Mouse (Mus musculus): ENCODE data around the gene Tmod1. TPM values are rescaled to one million over a fixed set of nuclear protein-coding genes. Genes with fewer than 3 reads are reported as not detected.
A peak's percentile ranks its signal among the peaks of the same experiment; 100 is the strongest.

Gene Tmod1
- polyA plus RNA-seq, 1 experiment from 2014 or later, result 220 TPM

DNA sequence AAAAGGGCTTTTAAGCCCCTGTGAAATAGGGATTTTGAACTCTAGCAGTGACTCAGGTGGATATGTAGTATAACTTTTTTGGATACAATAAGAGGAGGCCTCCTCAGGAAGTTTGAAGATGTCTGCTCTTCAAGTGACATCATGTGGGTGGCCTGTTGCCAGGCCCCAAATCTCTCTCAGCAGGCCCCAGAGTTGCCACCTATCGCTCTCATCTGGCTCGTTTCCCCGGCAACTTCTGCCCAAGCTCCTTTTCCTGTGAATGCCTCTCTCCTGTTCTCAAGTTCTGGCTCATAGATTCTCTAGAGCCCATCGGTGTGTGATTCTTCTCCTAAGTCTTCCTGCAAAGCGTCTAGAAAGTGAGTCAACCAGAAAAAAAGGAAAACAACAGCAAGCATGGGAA, 17.4 kb downstream of the Tmod1 start:
- peaks cover 16 to 54% of the 10 kb centered on the region in 2 experiments for H3K4me1 ChIP-seq (ENCODE audit: control insufficient read depth in 2 of 2, insufficient read depth in 2 of 2, low read length in 2 of 2)
- 0 out of 2 replicates have a peak, but pooled peaks cover 2% of the 10 kb centered on the region for H3K9me3 ChIP-seq (ENCODE audit: control insufficient read depth, low read length)
- no peak overlapping the region for H3K4me3 ChIP-seq (ENCODE audit: control insufficient read depth in 1 of 2, insufficient read depth in 1 of 2, low read depth in 1 of 2, low read length in 2 of 2)
- WGBS, result 84% methylated on average over 5 of the region's 5 CpGs
- H3K4me2 ChIP-seq (ENCODE audit: low read length), result no peak overlapping the region
- H3K36me3 ChIP-seq (ENCODE audit: control insufficient read depth, insufficient read depth, low read length), result peaks cover 55% of the 10 kb centered on the region
- H3K9ac ChIP-seq (ENCODE audit: low read length), result no peak overlapping the region
- ATAC-seq (ENCODE audit: insufficient number of reproducible peaks, insufficient read depth, low FRiP score, low read depth), result no peak
- peak overlapping the region in 1 of 2 experiments; percentile 34; a peak in 1 of 4 replicates for H3K27ac ChIP-seq (replicated peaks in 1 of 2; ENCODE audit: control insufficient read depth in 1 of 2, insufficient read depth in 1 of 2, low read depth in 2 of 2, low read length in 2 of 2)
- no peaks in the 10 kb centered on the region for H3K27me3 ChIP-seq (ENCODE audit: control insufficient read depth, insufficient read depth, low read length)

DNA sequence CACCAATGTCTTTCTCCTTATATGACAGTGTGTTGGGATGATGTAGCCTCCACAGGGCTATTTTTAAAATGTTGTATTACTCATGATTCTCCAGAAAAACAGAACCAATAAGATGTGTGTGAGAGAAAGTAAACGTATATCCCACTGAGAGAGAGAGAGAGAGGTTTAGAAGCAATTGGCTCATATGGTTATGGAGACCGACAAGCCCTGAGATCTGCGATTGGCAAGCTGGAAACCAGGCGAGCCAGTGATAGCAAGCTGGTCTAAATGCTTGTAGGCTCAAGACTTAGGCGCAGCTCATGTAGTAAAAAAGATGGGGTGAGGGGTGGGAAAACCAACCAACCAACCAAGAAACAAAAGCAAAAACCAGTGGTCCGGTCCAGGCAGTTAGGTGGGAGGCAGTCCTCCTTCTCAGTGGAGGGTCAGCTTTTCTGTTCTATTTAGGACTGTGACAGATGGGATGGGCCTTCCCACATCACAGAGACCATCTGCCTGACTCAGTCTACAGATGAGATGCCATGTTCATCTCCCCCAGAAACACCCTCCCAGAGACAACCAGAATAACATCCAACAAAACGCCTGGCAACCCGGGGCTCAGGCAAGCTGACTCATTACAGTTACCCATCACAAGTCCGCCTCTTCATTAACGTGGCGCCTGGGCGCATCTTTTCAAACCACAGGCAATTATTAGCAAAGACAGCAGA, 22.7 kb downstream of the Tmod1 start:
- peaks cover 59% of the 10 kb centered on the region for H3K36me3 ChIP-seq (ENCODE audit: control insufficient read depth, insufficient read depth, low read length)
- peaks cover 32 to 63% of the 10 kb centered on the region in 2 experiments for H3K4me1 ChIP-seq (ENCODE audit: control insufficient read depth in 2 of 2, insufficient read depth in 2 of 2, low read length in 2 of 2)
- H3K27ac ChIP-seq (replicated peaks in 1 of 2; ENCODE audit: control insufficient read depth in 1 of 2, insufficient read depth in 1 of 2, low read depth in 2 of 2, low read length in 2 of 2), result 0 out of 4 replicates have a peak overlapping the region, but pooled peaks of 1 of the 2 experiments have one; percentile 6
- ATAC-seq (ENCODE audit: insufficient number of reproducible peaks, insufficient read depth, low FRiP score, low read depth), result no peak
- no peaks in the 10 kb centered on the region for H3K27me3 ChIP-seq (ENCODE audit: control insufficient read depth, insufficient read depth, low read length)
- WGBS, result 88% methylated on average over 12 of the region's 12 CpGs
- H3K4me2 ChIP-seq (ENCODE audit: low read length), result no peak overlapping the region
- no peak overlapping the region for H3K4me3 ChIP-seq (ENCODE audit: control insufficient read depth in 1 of 2, insufficient read depth in 1 of 2, low read depth in 1 of 2, low read length in 2 of 2)
- no peak overlapping the region for H3K9ac ChIP-seq (ENCODE audit: low read length)
- H3K9me3 ChIP-seq (ENCODE audit: control insufficient read depth, low read length), result 0 out of 2 replicates have a peak, but pooled peaks cover 2% of the 10 kb centered on the region

DNA sequence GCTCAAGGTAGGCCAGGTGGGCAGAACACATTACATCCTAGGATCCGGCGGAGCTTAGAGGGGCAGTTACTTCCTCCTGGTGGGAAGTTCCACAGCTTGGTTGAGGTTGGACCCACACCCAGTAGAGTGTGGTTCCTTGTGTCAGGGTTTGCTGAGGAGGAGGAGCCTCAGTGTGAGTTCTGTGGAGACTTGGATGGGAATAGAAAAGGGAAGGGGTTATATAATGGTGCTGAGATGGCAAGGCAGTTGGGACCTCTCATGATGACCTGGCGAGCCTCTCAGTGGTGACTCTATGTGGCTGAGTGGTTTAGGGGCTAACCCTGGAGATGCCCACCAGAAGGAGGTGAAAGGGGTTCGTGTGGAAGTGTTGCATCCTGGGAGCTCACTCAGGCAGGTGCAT, 25.1 kb downstream of the Tmod1 start:
- H3K36me3 ChIP-seq (ENCODE audit: control insufficient read depth, insufficient read depth, low read length), result peaks cover 61% of the 10 kb centered on the region
- H3K4me2 ChIP-seq (ENCODE audit: low read length), result no peak overlapping the region
- peaks cover 38 to 78% of the 10 kb centered on the region in 2 experiments for H3K4me1 ChIP-seq (ENCODE audit: control insufficient read depth in 2 of 2, insufficient read depth in 2 of 2, low read length in 2 of 2)
- peak overlapping the region; percentile 81 to 85 for H3K27ac ChIP-seq (replicated peaks in 1 of 2; ENCODE audit: control insufficient read depth in 1 of 2, insufficient read depth in 1 of 2, low read depth in 2 of 2, low read length in 2 of 2)
- no peaks in the 10 kb centered on the region for H3K27me3 ChIP-seq (ENCODE audit: control insufficient read depth, insufficient read depth, low read length)
- H3K4me3 ChIP-seq (ENCODE audit: control insufficient read depth in 1 of 2, insufficient read depth in 1 of 2, low read depth in 1 of 2, low read length in 2 of 2), result no peak overlapping the region
- ATAC-seq (ENCODE audit: insufficient number of reproducible peaks, insufficient read depth, low FRiP score, low read depth), result no peak
- peak overlapping the region; percentile 32; the same call in 1 of the 2 replicates for H3K9ac ChIP-seq (ENCODE audit: low read length)
- WGBS, result 78% methylated on average over 4 of the region's 4 CpGs
- no peaks in the 10 kb centered on the region for H3K9me3 ChIP-seq (ENCODE audit: control insufficient read depth, low read length)

DNA sequence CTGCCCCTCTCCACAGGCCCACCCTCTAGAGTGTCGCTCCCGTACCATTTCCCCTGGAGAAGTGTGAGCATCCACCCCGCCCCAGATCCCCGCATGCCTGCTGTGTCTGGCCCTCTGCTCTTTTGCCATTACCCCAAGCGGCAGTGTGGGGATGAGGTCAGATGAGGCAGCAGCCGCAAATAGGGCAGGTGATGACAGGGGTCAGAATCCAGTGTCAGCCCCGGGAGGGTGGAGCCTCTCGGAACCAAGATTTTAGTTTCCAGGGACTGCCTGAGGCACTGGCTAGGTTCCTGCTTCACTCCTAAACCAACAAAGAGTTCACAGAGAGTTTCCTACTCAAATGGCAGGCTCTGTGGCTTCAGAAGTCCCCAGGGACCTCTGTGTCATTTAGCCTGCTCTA, 25.5 kb downstream of the Tmod1 start:
- peak overlapping the region; percentile 1; the same call in 1 of the 2 replicates for H3K4me2 ChIP-seq (ENCODE audit: low read length)
- no peaks in the 10 kb centered on the region for H3K9me3 ChIP-seq (ENCODE audit: control insufficient read depth, low read length)
- H3K4me1 ChIP-seq (ENCODE audit: control insufficient read depth in 2 of 2, insufficient read depth in 2 of 2, low read length in 2 of 2), result peaks cover 38 to 73% of the 10 kb centered on the region in 2 experiments
- no peaks in the 10 kb centered on the region for H3K27me3 ChIP-seq (ENCODE audit: control insufficient read depth, insufficient read depth, low read length)
- no peak for ATAC-seq (ENCODE audit: insufficient number of reproducible peaks, insufficient read depth, low FRiP score, low read depth)
- peaks cover 60% of the 10 kb centered on the region for H3K36me3 ChIP-seq (ENCODE audit: control insufficient read depth, insufficient read depth, low read length)
- H3K27ac ChIP-seq (replicated peaks in 1 of 2; ENCODE audit: control insufficient read depth in 1 of 2, insufficient read depth in 1 of 2, low read depth in 2 of 2, low read length in 2 of 2), result peak overlapping the region; percentile 81 to 85
- H3K4me3 ChIP-seq (ENCODE audit: control insufficient read depth in 1 of 2, insufficient read depth in 1 of 2, low read depth in 1 of 2, low read length in 2 of 2), result no peak overlapping the region
- WGBS, result 9% methylated on average over 8 of the region's 8 CpGs
- peak overlapping the region; percentile 32; the same call in 1 of the 2 replicates for H3K9ac ChIP-seq (ENCODE audit: low read length)

DNA sequence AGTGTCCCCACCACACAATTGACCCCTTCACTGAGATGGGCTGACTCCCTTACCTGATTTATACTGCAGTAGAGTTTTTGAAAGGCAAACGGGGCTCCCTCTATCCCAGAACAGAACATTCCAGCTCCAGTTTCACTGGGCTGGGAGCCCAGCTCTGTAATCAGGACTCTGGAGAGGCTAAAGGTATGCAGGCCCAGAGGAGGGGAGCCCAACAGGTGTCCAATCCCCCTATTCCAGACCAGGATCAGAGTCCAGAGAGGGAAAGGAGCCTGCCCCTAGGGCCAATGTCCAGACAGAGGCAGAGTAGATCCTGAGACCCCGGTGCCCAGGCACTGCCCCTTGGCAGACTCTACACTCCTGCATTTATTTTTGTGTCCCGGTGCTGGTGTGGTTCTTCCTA, 26.2 kb downstream of the Tmod1 start:
- Histone ChIP-seq H3K9me3 (ENCODE audit: control insufficient read depth, low read length) (no peaks in the 10 kb centered on the region), H3K36me3 (ENCODE audit: control insufficient read depth, insufficient read depth, low read length) (peaks cover 64% of the 10 kb centered on the region), H3K4me3 (ENCODE audit: control insufficient read depth in 1 of 2, insufficient read depth in 1 of 2, low read depth in 1 of 2, low read length in 2 of 2) (no peak overlapping the region), H3K4me2 (ENCODE audit: low read length) (peak overlapping the region; percentile 1; the same call in 1 of the 2 replicates), H3K9ac (ENCODE audit: low read length) (peak overlapping the region; percentile 32; the same call in 1 of the 2 replicates), H3K27me3 (ENCODE audit: control insufficient read depth, insufficient read depth, low read length) (no peaks in the 10 kb centered on the region), H3K27ac (replicated peaks in 1 of 2; ENCODE audit: control insufficient read depth in 1 of 2, insufficient read depth in 1 of 2, low read depth in 2 of 2, low read length in 2 of 2) (peak overlapping the region; percentile 81 to 85), H3K4me1 (ENCODE audit: control insufficient read depth in 2 of 2, insufficient read depth in 2 of 2, low read length in 2 of 2) (peaks cover 34 to 66% of the 10 kb centered on the region in 2 experiments)
- ATAC-seq (ENCODE audit: insufficient number of reproducible peaks, insufficient read depth, low FRiP score, low read depth), result peak; percentile 54; the same call in 1 of the 2 replicates
- WGBS, result 61% methylated on average over 3 of the region's 3 CpGs

DNA sequence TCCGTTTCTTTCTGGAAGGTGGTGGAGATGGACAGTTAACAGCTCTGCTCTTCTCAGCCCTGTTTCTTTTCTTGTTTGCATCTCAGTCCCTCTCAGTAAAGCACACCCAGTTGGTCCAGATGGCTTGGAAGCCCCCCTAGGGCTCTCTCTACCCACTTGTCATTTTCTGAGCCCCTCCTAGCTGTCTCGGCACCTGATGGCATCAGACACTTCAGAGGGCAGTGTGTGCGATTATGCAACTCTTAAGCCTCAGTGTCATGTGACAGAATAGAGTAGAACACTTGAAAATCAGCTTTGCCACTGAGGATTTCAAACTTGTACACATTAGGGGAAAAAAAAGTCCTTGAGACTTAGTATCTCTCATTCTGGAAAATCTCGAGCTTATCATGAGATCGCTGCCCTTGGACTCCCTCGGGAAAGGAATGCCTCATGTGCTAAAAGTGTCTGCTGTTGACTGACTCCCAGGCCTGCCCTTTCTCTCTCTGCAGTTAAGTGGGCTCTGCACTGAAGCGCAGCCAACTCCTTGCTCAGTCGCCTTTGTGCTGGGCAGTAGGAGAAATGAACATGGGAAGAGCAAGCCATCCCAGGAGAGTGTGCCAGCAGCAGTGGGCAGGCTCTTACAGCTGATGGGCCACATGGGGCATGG, 27.1 kb downstream of the Tmod1 start:
- peaks cover 66% of the 10 kb centered on the region for H3K36me3 ChIP-seq (ENCODE audit: control insufficient read depth, insufficient read depth, low read length)

DNA sequence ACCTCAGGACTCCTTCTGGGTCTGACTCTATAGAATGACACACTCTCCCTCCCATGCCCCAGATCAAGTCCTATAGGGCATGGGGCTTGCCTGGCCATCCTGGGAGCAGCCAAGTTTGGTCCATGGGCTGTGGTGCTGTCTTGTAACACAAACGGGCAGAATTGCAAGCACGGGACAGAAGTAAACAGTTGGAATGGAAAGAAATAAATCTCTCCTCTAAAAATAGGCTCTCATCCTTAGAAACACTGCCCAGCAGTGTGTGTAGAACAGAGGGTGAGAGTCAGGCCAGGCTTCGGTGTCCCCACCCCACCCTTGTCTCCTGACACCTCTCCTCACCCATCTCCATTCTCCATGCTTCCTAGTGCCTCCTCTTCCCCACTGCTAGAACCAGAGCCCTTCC, 29.3 kb downstream of the Tmod1 start:
- no peak overlapping the region for H3K27ac ChIP-seq (replicated peaks in 1 of 2; ENCODE audit: control insufficient read depth in 1 of 2, insufficient read depth in 1 of 2, low read depth in 2 of 2, low read length in 2 of 2)
- no peak for ATAC-seq (ENCODE audit: insufficient number of reproducible peaks, insufficient read depth, low FRiP score, low read depth)

More for the DNA sequence above, 27.1 kb downstream of the Tmod1 start:
- ATAC-seq (ENCODE audit: insufficient number of reproducible peaks, insufficient read depth, low FRiP score, low read depth), result no peak; the same call in 1 of the 2 replicates
- no peak overlapping the region for H3K4me3 ChIP-seq (ENCODE audit: control insufficient read depth in 1 of 2, insufficient read depth in 1 of 2, low read depth in 1 of 2, low read length in 2 of 2)
- peak overlapping the region; percentile 10; the same call in 1 of the 2 replicates for H3K9ac ChIP-seq (ENCODE audit: low read length)
- WGBS, result 14% methylated on average over 8 of the region's 8 CpGs
- H3K27ac ChIP-seq (replicated peaks in 1 of 2; ENCODE audit: control insufficient read depth in 1 of 2, insufficient read depth in 1 of 2, low read depth in 2 of 2, low read length in 2 of 2), result peak overlapping the region; percentile 81 to 85
- no peaks in the 10 kb centered on the region for H3K27me3 ChIP-seq (ENCODE audit: control insufficient read depth, insufficient read depth, low read length)
- H3K9me3 ChIP-seq (ENCODE audit: control insufficient read depth, low read length), result no peaks in the 10 kb centered on the region
- 0 out of 2 replicates have a peak overlapping the region, but pooled peaks have one; percentile 7 for H3K4me2 ChIP-seq (ENCODE audit: low read length)
- peaks cover 32 to 63% of the 10 kb centered on the region in 2 experiments for H3K4me1 ChIP-seq (ENCODE audit: control insufficient read depth in 2 of 2, insufficient read depth in 2 of 2, low read length in 2 of 2)

More for the DNA sequence above, 29.3 kb downstream of the Tmod1 start:
- Histone ChIP-seq H3K4me3 (ENCODE audit: control insufficient read depth in 1 of 2, insufficient read depth in 1 of 2, low read depth in 1 of 2, low read length in 2 of 2) (no peak overlapping the region), H3K9me3 (ENCODE audit: control insufficient read depth, low read length) (no peaks in the 10 kb centered on the region), H3K27me3 (ENCODE audit: control insufficient read depth, insufficient read depth, low read length) (no peaks in the 10 kb centered on the region), H3K36me3 (ENCODE audit: control insufficient read depth, insufficient read depth, low read length) (peaks cover 62% of the 10 kb centered on the region), H3K9ac (ENCODE audit: low read length) (no peak overlapping the region), H3K4me2 (ENCODE audit: low read length) (no peak overlapping the region), H3K4me1 (ENCODE audit: control insufficient read depth in 2 of 2, insufficient read depth in 2 of 2, low read length in 2 of 2) (peaks cover 43 to 66% of the 10 kb centered on the region in 2 experiments)
- WGBS, result 56% methylated on average over 3 of the region's 3 CpGs

Measured in heart, embryonic 14.5 days (tissue).